Mouse (Mus musculus) right cerebral cortex, adult 2 months (tissue): Measurements from ENCODE around the gene Tsga8.

ENCODE experiments used
- DNase-seq, 2 experiments: peaks; one replicate each; pipeline ENCODE4 v3.0.0; 2021 to 2022; ENCODE audit warnings: low spot score in 2 of 2

The Tsga8 gene

GRCm38 (mm10) chrX:83487598-83487997 is at the start of gene Tsga8:
Tsga8 (minus strand) TSS chrX:83487924.
- DNase-seq, result no peak
